Mouse (Mus musculus) frontal cortex, postnatal 10 days (tissue): ENCODE data around the gene 5330417C22Rik.
"Not testable (repeated sequence)": the region's sequence is repeated elsewhere in the genome, so short reads cannot be mapped to it uniquely, and the experiment has no call there.

Experiments
- DNase-seq, 2 experiments: peaks; one replicate each; pipeline ENCODE4 v3.0.0; 2022; ENCODE audit warnings: low spot score in 2 of 2, mixed read lengths in 1 of 2

The 5330417C22Rik gene

GRCm38 (mm10) chr3:108536517-108537260, at the start of gene 5330417C22Rik:
TSS of gene 5330417C22Rik (minus strand) at chr3:108536536.
- DNase-seq: peak; percentile 84 to 91

GRCm38 (mm10) chr3:108584580-108584979, 48.2 kb upstream of the 5330417C22Rik start:
- no peak for DNase-seq

- DNase-seq: no peak
Observed at GRCm38 (mm10) chr3:108574018-108574417, 37.7 kb upstream of the 5330417C22Rik start.

- no peak for DNase-seq
Observed at GRCm38 (mm10) chr3:108572309-108573010, 36.1 kb upstream of the 5330417C22Rik start.

- peak; percentile 95 to 97 for DNase-seq
Observed at GRCm38 (mm10) chr3:108571443-108572294, 35.3 kb upstream of the 5330417C22Rik start, which contains the start of gene Taf13. TSS of gene Taf13 (plus strand) at chr3:108571698.

GRCm38 (mm10) chr3:108570813-108571212, 34.5 kb upstream of the 5330417C22Rik start:
- DNase-seq: no peak

- not testable (repeated sequence) for DNase-seq
Observed at GRCm38 (mm10) chr3:108569636-108570035, 33.3 kb upstream of the 5330417C22Rik start.

GRCm38 (mm10) chr3:108567990-108568877, 31.9 kb upstream of the 5330417C22Rik start:
- peak in 1 of 2 experiments; percentile 24 for DNase-seq

- peak; percentile 56 to 73 for DNase-seq
Observed at GRCm38 (mm10) chr3:108563309-108563708, 27.0 kb upstream of the 5330417C22Rik start.

- DNase-seq: no peak
Observed at GRCm38 (mm10) chr3:108562777-108563271, 26.5 kb upstream of the 5330417C22Rik start.

GRCm38 (mm10) chr3:108562133-108562730, 25.9 kb upstream of the 5330417C22Rik start, which contains the start of gene Tmem167b:
TSS of gene Tmem167b (minus strand) at chr3:108562466.
- DNase-seq: peak; percentile 94 to 96

- DNase-seq: no peak
Observed at GRCm38 (mm10) chr3:108557888-108558287, 21.6 kb upstream of the 5330417C22Rik start.

- DNase-seq: peak; percentile 90 to 91
Observed at GRCm38 (mm10) chr3:108554587-108555312, 18.4 kb upstream of the 5330417C22Rik start.

GRCm38 (mm10) chr3:108554111-108554561, 17.8 kb upstream of the 5330417C22Rik start:
- peak in 1 of 2 experiments; percentile 41 for DNase-seq

GRCm38 (mm10) chr3:108542299-108542698, 6.0 kb upstream of the 5330417C22Rik start:
- DNase-seq: no peak

- peak; percentile 79 to 85 for DNase-seq
Observed at GRCm38 (mm10) chr3:108537303-108537702, 967 bp upstream of the 5330417C22Rik start.

- no peak for DNase-seq
Observed at GRCm38 (mm10) chr3:108535896-108536516, 330 bp downstream of the 5330417C22Rik start.

GRCm38 (mm10) chr3:108533951-108534350, 2.4 kb downstream of the 5330417C22Rik start, which contains the start of gene 1700013F07Rik:
TSS of gene 1700013F07Rik (plus strand) at chr3:108534150.
- DNase-seq: no peak
